Mouse (Mus musculus) embryonic facial prominence, embryonic 10.5 days (tissue): ENCODE measurements around the gene Pkp4. TPM values are rescaled to one million over a fixed set of nuclear protein-coding genes. Genes with fewer than 3 reads are reported as not detected.

Experiments used
- DNase-seq: peaks from one replicate; pipeline ENCODE4 v3.0.0-alpha.2; 2017; ENCODE audit warnings: low spot score
- H3K27ac ChIP-seq: fragments of 300-500 bp; sonication (generic); replicated peaks from 2 replicates; pipeline ENCODE4 v1.5.1; 2016; ENCODE audit warnings: mild to moderate bottlenecking
- H3K27me3 ChIP-seq: fragments of 300-500 bp; sonication (generic); replicated peaks from 2 replicates; pipeline ENCODE4 v1.6.1; 2016; ENCODE audit warnings: low read depth, mild to moderate bottlenecking; ENCODE audit not compliant: poor library complexity, severe bottlenecking
- H3K36me3 ChIP-seq: fragments of 300-500 bp; sonication (generic); replicated peaks from 2 replicates; pipeline ENCODE4 v1.6.1; 2016; ENCODE audit warnings: mild to moderate bottlenecking, moderate library complexity
- H3K4me1 ChIP-seq: fragments of 300-500 bp; sonication (generic); 2 replicates; pipeline ENCODE4 v1.6.1; 2016
- H3K4me3 ChIP-seq: fragments of 300-500 bp; sonication (generic); 2 replicates; pipeline ENCODE4 v1.5.1; 2016; ENCODE audit warnings: mild to moderate bottlenecking, moderate library complexity
- H3K9me3 ChIP-seq: fragments of 300-500 bp; sonication (generic); 2 replicates; pipeline ENCODE4 v1.6.1; 2016; ENCODE audit warnings: mild to moderate bottlenecking
- WGBS: fragments of 180-500 bp; shearing (Covaris S2); methylation state at CpG from one replicate; pipeline ENCODE4 v1.1.7; 2016; 5-methylcytosine and 5-hydroxymethylcytosine counted together
- polyA plus RNA-seq: library from polyadenylated mRNA; unstranded; fragments of >200 nt; fragmentation: Nextera tagmentation; extraction: Ambion mirVana; gene quantifications from 2 replicates; pipeline ENCODE4 v1.2.1, GENCODE M21; 2016

Gene Pkp4
- polyA plus RNA-seq, 1 experiment from 2014 or later, result 17.2 TPM

GRCm38 (mm10) chr2:59207240-59207639 lies 46.6 kb downstream of the Pkp4 start:
- Histone ChIP-seq H3K36me3 (peaks cover 3% of the 10 kb centered on the region), H3K27me3 (no peaks in the 10 kb centered on the region), H3K9me3 (no peaks in the 10 kb centered on the region), H3K27ac (no peak overlapping the region), H3K4me3 (no peak overlapping the region), H3K4me1 (peaks cover 22% of the 10 kb centered on the region)
- DNase-seq, result no peak
- 71% methylated on average over 4 of the region's 4 CpGs for WGBS

- WGBS, result 56% methylated on average over 5 of the region's 5 CpGs
- Histone ChIP-seq H3K4me1 (peaks cover 21% of the 10 kb centered on the region), H3K36me3 (peaks cover 3% of the 10 kb centered on the region), H3K27ac (no peak overlapping the region), H3K9me3 (no peaks in the 10 kb centered on the region), H3K27me3 (no peaks in the 10 kb centered on the region), H3K4me3 (no peak overlapping the region)
- DNase-seq, result no peak
These were observed 47.1 kb downstream of the Pkp4 start for GRCm38 (mm10) chr2:59207725-59208124.

GRCm38 (mm10) chr2:59208276-59208675 lies 47.6 kb downstream of the Pkp4 start:
- WGBS, result 78% methylated on average over 9 of the region's 9 CpGs

GRCm38 (mm10) chr2:59211051-59211450 lies 50.4 kb downstream of the Pkp4 start:
- no peak for DNase-seq
- H3K27me3 ChIP-seq, result no peaks in the 10 kb centered on the region
- no peaks in the 10 kb centered on the region for H3K9me3 ChIP-seq
- H3K4me3 ChIP-seq, result no peak overlapping the region
- 92% methylated on average over 5 of the region's 5 CpGs for WGBS
- peaks cover 3% of the 10 kb centered on the region for H3K36me3 ChIP-seq
- H3K27ac ChIP-seq, result no peak overlapping the region
- peaks cover 7% of the 10 kb centered on the region for H3K4me1 ChIP-seq

More at GRCm38 (mm10) chr2:59208276-59208675, 47.6 kb downstream of the Pkp4 start:
- Histone ChIP-seq H3K9me3 (no peaks in the 10 kb centered on the region), H3K36me3 (peaks cover 3% of the 10 kb centered on the region), H3K4me3 (no peak overlapping the region), H3K27me3 (no peaks in the 10 kb centered on the region), H3K27ac (no peak overlapping the region), H3K4me1 (peaks cover 15% of the 10 kb centered on the region)
- DNase-seq, result peak; percentile 5

GRCm38 (mm10) chr2:59212430-59212829 lies 51.8 kb downstream of the Pkp4 start:
- H3K4me3 ChIP-seq, result no peak overlapping the region
- H3K9me3 ChIP-seq, result no peaks in the 10 kb centered on the region
- peaks cover 2% of the 10 kb centered on the region for H3K4me1 ChIP-seq
- H3K27me3 ChIP-seq, result no peaks in the 10 kb centered on the region
- H3K36me3 ChIP-seq, result peaks cover 10% of the 10 kb centered on the region
- no peak overlapping the region for H3K27ac ChIP-seq
- 88% methylated on average over 4 of the region's 4 CpGs for WGBS
- DNase-seq, result no peak

- Histone ChIP-seq H3K4me3 (no peak overlapping the region), H3K27me3 (no peaks in the 10 kb centered on the region), H3K27ac (no peak overlapping the region), H3K36me3 (peaks cover 14% of the 10 kb centered on the region), H3K9me3 (no peaks in the 10 kb centered on the region), H3K4me1 (no peaks in the 10 kb centered on the region)
- 94% methylated on average over 1 of the region's 1 CpGs for WGBS
- no peak for DNase-seq
These were observed 52.2 kb downstream of the Pkp4 start for GRCm38 (mm10) chr2:59212846-59213245.

- 90% methylated on average over 6 of the region's 6 CpGs for WGBS
- Histone ChIP-seq H3K4me1 (no peaks in the 10 kb centered on the region), H3K27ac (no peak overlapping the region), H3K27me3 (no peaks in the 10 kb centered on the region), H3K36me3 (peaks cover 15% of the 10 kb centered on the region), H3K4me3 (no peak overlapping the region), H3K9me3 (no peaks in the 10 kb centered on the region)
- DNase-seq, result no peak
These were observed 57.3 kb downstream of the Pkp4 start for GRCm38 (mm10) chr2:59217931-59218330.

- 86% methylated on average over 9 of the region's 9 CpGs for WGBS
These were observed 59.5 kb downstream of the Pkp4 start for GRCm38 (mm10) chr2:59219997-59220789.

GRCm38 (mm10) chr2:59226383-59226782 lies 65.7 kb downstream of the Pkp4 start:
- Histone ChIP-seq H3K27me3 (no peaks in the 10 kb centered on the region), H3K9me3 (no peaks in the 10 kb centered on the region), H3K36me3 (peaks cover 2% of the 10 kb centered on the region; the same call in 1 of the 2 replicates), H3K4me3 (no peak overlapping the region), H3K27ac (no peak overlapping the region), H3K4me1 (peaks cover 5% of the 10 kb centered on the region; the same call in 1 of the 2 replicates)
- no peak for DNase-seq
- 93% methylated on average over 4 of the region's 4 CpGs for WGBS

More at GRCm38 (mm10) chr2:59219997-59220789, 59.5 kb downstream of the Pkp4 start:
- no peaks in the 10 kb centered on the region for H3K27me3 ChIP-seq
- H3K9me3 ChIP-seq, result no peaks in the 10 kb centered on the region
- H3K4me3 ChIP-seq, result no peak overlapping the region
- no peaks in the 10 kb centered on the region for H3K4me1 ChIP-seq
- H3K27ac ChIP-seq, result no peak overlapping the region
- H3K36me3 ChIP-seq, result peaks cover 15% of the 10 kb centered on the region
- no peak for DNase-seq

GRCm38 (mm10) chr2:59227011-59227410 lies 66.4 kb downstream of the Pkp4 start:
- H3K9me3 ChIP-seq, result no peaks in the 10 kb centered on the region
- H3K27ac ChIP-seq, result no peak overlapping the region
- DNase-seq, result no peak
- H3K4me3 ChIP-seq, result no peak overlapping the region
- 79% methylated on average over 3 of the region's 3 CpGs for WGBS
- H3K27me3 ChIP-seq, result no peaks in the 10 kb centered on the region
- peaks cover 8% of the 10 kb centered on the region for H3K36me3 ChIP-seq
- H3K4me1 ChIP-seq, result peaks cover 5% of the 10 kb centered on the region; the same call in 1 of the 2 replicates

GRCm38 (mm10) chr2:59227508-59228263 lies 67.0 kb downstream of the Pkp4 start:
- WGBS, result 90% methylated on average over 8 of the region's 8 CpGs
- H3K4me1 ChIP-seq, result peaks cover 5% of the 10 kb centered on the region; the same call in 1 of the 2 replicates
- H3K4me3 ChIP-seq, result no peak overlapping the region
- H3K36me3 ChIP-seq, result peaks cover 8% of the 10 kb centered on the region
- no peaks in the 10 kb centered on the region for H3K9me3 ChIP-seq
- no peak for DNase-seq
- no peak overlapping the region for H3K27ac ChIP-seq
- no peaks in the 10 kb centered on the region for H3K27me3 ChIP-seq

GRCm38 (mm10) chr2:59229250-59229895 lies 68.7 kb downstream of the Pkp4 start:
- Histone ChIP-seq H3K27me3 (no peaks in the 10 kb centered on the region), H3K27ac (no peak overlapping the region), H3K4me3 (no peak overlapping the region), H3K36me3 (peaks cover 8% of the 10 kb centered on the region), H3K9me3 (no peaks in the 10 kb centered on the region), H3K4me1 (peaks cover 5% of the 10 kb centered on the region; the same call in 1 of the 2 replicates)
- 90% methylated on average over 11 of the region's 11 CpGs for WGBS
- no peak for DNase-seq
